Mouse (Mus musculus): ENCODE measurements around the gene Eaf1. TPM values are rescaled to one million over a fixed set of nuclear protein-coding genes. Genes with fewer than 3 reads are reported as not detected.
A peak's percentile ranks its signal among the peaks of the same experiment; 100 is the strongest.

The Eaf1 gene
- polyA plus RNA-seq, 1 experiment from 2014 or later, result 9.7 TPM

DNA sequence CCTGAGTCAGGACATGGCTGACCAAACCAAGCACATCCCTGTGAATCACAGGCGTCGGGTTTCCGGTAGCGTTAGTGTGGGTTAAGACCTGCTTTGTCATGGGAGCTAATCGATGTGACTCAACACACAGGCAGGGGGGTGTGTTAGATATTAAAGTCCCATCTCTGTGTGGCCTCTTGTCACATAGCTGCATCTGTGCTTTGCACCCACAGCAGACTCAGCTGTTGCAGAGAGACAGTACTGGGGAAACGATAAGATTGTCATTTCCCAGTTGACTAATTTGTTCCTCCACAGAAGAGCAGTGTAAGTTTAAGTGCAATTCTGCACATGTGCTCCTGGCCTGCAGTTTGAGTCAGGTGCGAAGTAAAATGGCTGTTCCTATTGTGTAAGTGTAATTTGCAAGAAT is 2.0 kb downstream of the Eaf1 start:
- ATAC-seq (no peak), DNase-seq (ENCODE audit: low spot score) (no peak)
- Histone ChIP-seq H3K27me3 (replicated peaks; ENCODE audit: control insufficient read depth, insufficient read depth, low read length) (no peaks in the 10 kb centered on the region), H3K27ac (ENCODE audit: low read depth, low read length) (no peak overlapping the region), H3K36me3 (ENCODE audit: control insufficient read depth, insufficient read depth, low read length) (peaks cover 46% of the 10 kb centered on the region), H3K9ac (ENCODE audit: low read length) (peak overlapping the region; percentile 91), H3K4me2 (ENCODE audit: low read length) (peak overlapping the region; percentile 97), H3K4me3 (ENCODE audit: low read depth, low read length) (peak overlapping the region; percentile 87), H3K4me1 (ENCODE audit: control insufficient read depth, insufficient read depth, low read length) (peaks cover 18% of the 10 kb centered on the region), H3K9me3 (replicated peaks; ENCODE audit: control insufficient read depth, low read length) (no peaks in the 10 kb centered on the region)
- 59% methylated on average over 7 of the region's 7 CpGs for WGBS

DNA sequence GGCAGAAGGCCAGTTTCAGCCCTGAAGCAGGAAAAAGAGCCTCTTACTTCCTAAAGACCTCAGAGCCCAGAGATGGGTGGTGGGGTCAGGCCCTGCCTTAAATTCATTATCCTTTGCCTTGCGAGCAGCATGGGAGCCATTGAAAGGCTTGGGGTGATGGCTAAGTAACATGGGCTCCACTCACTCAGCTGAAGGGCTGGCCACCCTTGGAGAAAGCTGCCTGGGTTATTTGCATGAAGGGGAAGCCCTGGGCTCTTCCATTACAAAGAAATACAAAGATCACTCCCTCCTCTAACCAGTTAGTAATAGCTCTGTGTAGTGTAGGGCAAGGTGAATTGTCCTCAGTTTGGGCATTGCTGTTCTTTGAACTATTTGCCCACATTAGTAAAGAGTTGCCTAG is 5.3 kb downstream of the Eaf1 start:
- 79% methylated on average over 1 of the region's 1 CpGs for WGBS
- H3K9me3 ChIP-seq (replicated peaks; ENCODE audit: control insufficient read depth, low read length), result no peaks in the 10 kb centered on the region
- H3K27ac ChIP-seq (ENCODE audit: low read depth, low read length), result no peak overlapping the region
- ATAC-seq, result no peak
- no peaks in the 10 kb centered on the region for H3K27me3 ChIP-seq (replicated peaks; ENCODE audit: control insufficient read depth, insufficient read depth, low read length)
- H3K4me2 ChIP-seq (ENCODE audit: low read length), result no peak overlapping the region
- H3K9ac ChIP-seq (ENCODE audit: low read length), result no peak overlapping the region
- H3K4me1 ChIP-seq (ENCODE audit: control insufficient read depth, insufficient read depth, low read length), result peaks cover 11% of the 10 kb centered on the region
- no peak overlapping the region for H3K4me3 ChIP-seq (ENCODE audit: low read depth, low read length)
- peaks cover 61% of the 10 kb centered on the region for H3K36me3 ChIP-seq (ENCODE audit: control insufficient read depth, insufficient read depth, low read length)
- no peak for DNase-seq (ENCODE audit: low spot score)

DNA sequence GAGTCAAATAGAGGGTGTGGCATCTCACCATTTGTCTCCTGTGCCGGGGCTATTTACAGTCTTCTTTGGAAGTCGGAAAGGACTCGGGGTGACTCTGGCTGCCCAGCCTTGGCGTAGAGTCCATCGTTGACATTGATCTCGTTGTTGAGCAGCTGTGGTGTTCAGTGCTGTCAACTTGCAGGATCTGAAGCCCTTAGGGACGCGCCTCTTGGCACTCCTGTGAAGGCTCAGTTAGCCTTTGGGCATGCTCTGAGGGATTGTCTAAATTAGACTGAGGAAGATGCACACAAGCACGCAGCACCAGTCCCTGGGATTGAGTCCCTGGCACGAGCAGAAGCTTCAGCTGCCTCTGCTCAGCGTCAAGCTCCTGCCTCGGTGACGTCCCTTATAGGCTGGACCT is 9.2 kb downstream of the Eaf1 start:
- Histone ChIP-seq H3K36me3 (ENCODE audit: control insufficient read depth, insufficient read depth, low read length) (peaks cover 95% of the 10 kb centered on the region), H3K4me2 (ENCODE audit: low read length) (no peak overlapping the region)

DNA sequence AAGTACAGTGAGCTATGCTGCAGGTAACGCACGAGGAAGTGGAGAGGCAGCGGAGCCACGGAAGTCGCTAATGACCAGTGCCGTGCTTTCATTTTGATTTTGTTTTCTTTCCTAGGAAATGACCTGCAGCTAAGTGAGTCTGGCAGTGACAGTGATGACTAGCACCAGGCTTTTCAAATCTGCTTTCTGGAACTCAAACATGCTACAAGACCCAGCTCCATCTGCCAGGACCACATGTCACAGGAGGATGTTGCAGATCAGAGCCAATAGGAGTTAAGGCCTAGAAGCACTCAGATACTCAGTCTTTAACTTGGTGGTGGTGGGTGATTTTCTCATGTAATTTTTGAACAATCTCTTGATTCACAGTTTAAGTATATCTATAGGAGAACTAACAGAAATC is 12.3 kb downstream of the Eaf1 start:
- peaks cover 83% of the 10 kb centered on the region for H3K36me3 ChIP-seq (ENCODE audit: control insufficient read depth, insufficient read depth, low read length)
- no peak overlapping the region for H3K4me2 ChIP-seq (ENCODE audit: low read length)
- H3K27me3 ChIP-seq (replicated peaks; ENCODE audit: control insufficient read depth, insufficient read depth, low read length), result no peaks in the 10 kb centered on the region
- no peaks in the 10 kb centered on the region for H3K4me1 ChIP-seq (ENCODE audit: control insufficient read depth, insufficient read depth, low read length)
- WGBS, result 95% methylated on average over 6 of the region's 6 CpGs
- ATAC-seq (no peak), DNase-seq (ENCODE audit: low spot score) (peak; percentile 42)
- H3K27ac ChIP-seq (ENCODE audit: low read depth, low read length), result no peak overlapping the region
- no peaks in the 10 kb centered on the region for H3K9me3 ChIP-seq (replicated peaks; ENCODE audit: control insufficient read depth, low read length)
- H3K4me3 ChIP-seq (ENCODE audit: low read depth, low read length), result no peak overlapping the region
- H3K9ac ChIP-seq (ENCODE audit: low read length), result no peak overlapping the region

More for the DNA sequence above, 9.2 kb downstream of the Eaf1 start:
- no peak overlapping the region for H3K27ac ChIP-seq (ENCODE audit: low read depth, low read length)
- DNase-seq (ENCODE audit: low spot score) (no peak), ATAC-seq (no peak)
- no peak overlapping the region for H3K4me3 ChIP-seq (ENCODE audit: low read depth, low read length)
- H3K9me3 ChIP-seq (replicated peaks; ENCODE audit: control insufficient read depth, low read length), result no peaks in the 10 kb centered on the region
- H3K9ac ChIP-seq (ENCODE audit: low read length), result no peak overlapping the region
- 92% methylated on average over 13 of the region's 13 CpGs for WGBS
- no peaks in the 10 kb centered on the region for H3K27me3 ChIP-seq (replicated peaks; ENCODE audit: control insufficient read depth, insufficient read depth, low read length)
- H3K4me1 ChIP-seq (ENCODE audit: control insufficient read depth, insufficient read depth, low read length), result no peaks in the 10 kb centered on the region

DNA sequence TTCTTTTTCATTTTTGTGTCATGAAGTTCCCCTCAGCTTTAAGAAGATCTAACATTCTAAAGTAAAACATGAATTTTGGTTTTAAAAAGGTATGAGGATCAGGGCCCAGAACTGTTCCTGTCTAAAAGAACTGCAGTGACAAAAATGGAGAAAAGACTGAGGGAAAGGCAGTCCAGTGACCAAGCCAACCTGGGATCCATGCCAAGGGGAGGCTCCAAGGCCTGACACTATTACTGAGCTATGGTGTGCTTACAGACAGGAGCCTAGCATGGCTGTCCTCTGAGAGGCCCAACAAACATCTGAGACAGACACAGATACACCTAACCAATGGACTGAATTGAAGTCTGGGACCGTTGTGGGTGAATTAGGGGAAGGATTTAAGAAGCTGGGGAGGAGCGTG is 15.7 kb downstream of the Eaf1 start:
- Histone ChIP-seq H3K4me2 (ENCODE audit: low read length) (no peak overlapping the region), H3K4me3 (ENCODE audit: low read depth, low read length) (no peak overlapping the region), H3K9ac (ENCODE audit: low read length) (no peak overlapping the region), H3K4me1 (ENCODE audit: control insufficient read depth, insufficient read depth, low read length) (no peaks in the 10 kb centered on the region), H3K9me3 (replicated peaks; ENCODE audit: control insufficient read depth, low read length) (0 out of 2 replicates have a peak, but pooled peaks cover 6% of the 10 kb centered on the region), H3K36me3 (ENCODE audit: control insufficient read depth, insufficient read depth, low read length) (peaks cover 49% of the 10 kb centered on the region), H3K27me3 (replicated peaks; ENCODE audit: control insufficient read depth, insufficient read depth, low read length) (no peaks in the 10 kb centered on the region), H3K27ac (ENCODE audit: low read depth, low read length) (no peak overlapping the region)
- WGBS, result 88% methylated on average over 2 of the region's 2 CpGs
- ATAC-seq (no peak), DNase-seq (ENCODE audit: low spot score) (peak; percentile 9)

DNA sequence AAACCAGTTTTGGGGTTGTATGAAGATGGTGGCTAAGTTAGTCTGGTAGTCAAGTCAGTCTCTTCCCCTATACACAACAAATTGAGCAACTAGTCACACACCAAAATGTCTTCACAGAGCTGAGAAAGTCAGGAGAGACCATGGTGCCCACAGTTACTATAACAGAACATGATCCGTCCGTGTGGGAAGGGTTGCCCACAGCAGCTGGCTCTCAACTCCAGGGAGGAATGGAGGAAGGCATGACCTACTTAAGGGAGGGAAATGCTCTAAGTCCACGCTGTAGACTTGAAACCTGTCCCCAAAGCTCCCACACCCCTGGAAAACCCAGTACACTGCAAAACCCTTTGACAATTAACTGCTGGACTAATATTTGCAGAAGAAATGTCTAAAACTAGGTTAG is 16.1 kb downstream of the Eaf1 start:
- Histone ChIP-seq H3K9ac (ENCODE audit: low read length) (no peak overlapping the region), H3K36me3 (ENCODE audit: control insufficient read depth, insufficient read depth, low read length) (peaks cover 45% of the 10 kb centered on the region)

DNA sequence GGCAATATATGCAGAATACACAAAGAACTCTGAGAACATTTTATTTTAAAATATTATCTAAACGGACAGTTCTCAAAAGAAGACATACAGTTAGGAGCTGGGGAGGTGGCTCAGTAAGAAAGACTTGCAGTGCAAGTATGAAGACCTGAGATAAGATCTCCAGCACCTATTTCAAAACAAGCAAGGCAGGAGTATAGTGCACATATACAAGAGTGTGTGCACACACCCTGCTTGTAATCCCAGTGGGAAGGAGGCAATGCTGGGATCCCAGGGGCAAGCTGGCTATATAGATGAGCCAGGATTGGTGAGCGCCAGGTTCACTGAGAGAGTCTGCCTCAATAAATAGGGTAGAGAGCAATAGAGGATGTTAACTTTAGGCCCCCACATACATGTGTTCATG is 21.7 kb downstream of the Eaf1 start:
- DNase-seq (ENCODE audit: low spot score), result no peak

More for the DNA sequence above, 16.1 kb downstream of the Eaf1 start:
- Histone ChIP-seq H3K4me2 (ENCODE audit: low read length) (no peak overlapping the region), H3K27ac (ENCODE audit: low read depth, low read length) (no peak overlapping the region), H3K4me3 (ENCODE audit: low read depth, low read length) (no peak overlapping the region), H3K27me3 (replicated peaks; ENCODE audit: control insufficient read depth, insufficient read depth, low read length) (no peaks in the 10 kb centered on the region), H3K4me1 (ENCODE audit: control insufficient read depth, insufficient read depth, low read length) (no peaks in the 10 kb centered on the region), H3K9me3 (replicated peaks; ENCODE audit: control insufficient read depth, low read length) (0 out of 2 replicates have a peak, but pooled peaks cover 6% of the 10 kb centered on the region)
- WGBS, result 94% methylated on average over 3 of the region's 3 CpGs
- no peak for DNase-seq (ENCODE audit: low spot score)
- ATAC-seq, result no peak

DNA sequence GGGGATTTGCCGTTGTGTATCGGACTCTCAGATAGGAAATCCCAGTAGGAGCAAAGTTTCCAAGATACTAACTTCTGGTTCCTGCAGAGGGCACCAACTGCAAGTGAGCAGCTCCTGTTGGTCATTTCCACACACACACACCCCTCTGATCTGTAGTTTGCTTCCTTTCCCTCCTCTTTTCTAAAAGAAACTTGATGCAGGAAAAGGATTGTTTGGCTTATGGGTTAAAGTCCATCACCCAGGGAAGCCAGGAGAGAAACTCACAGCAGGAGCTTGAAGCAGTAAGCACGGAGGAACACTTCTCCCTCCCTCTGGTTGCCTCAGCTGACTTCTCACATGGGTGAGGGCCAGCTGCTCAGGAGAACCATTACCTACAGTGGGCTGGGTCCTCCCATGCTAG is 25.0 kb downstream of the Eaf1 start:
- Histone ChIP-seq H3K4me3 (ENCODE audit: low read depth, low read length) (no peak overlapping the region), H3K9me3 (replicated peaks; ENCODE audit: control insufficient read depth, low read length) (0 out of 2 replicates have a peak, but pooled peaks cover 6% of the 10 kb centered on the region), H3K36me3 (ENCODE audit: control insufficient read depth, insufficient read depth, low read length) (no peaks in the 10 kb centered on the region), H3K4me2 (ENCODE audit: low read length) (no peak overlapping the region), H3K4me1 (ENCODE audit: control insufficient read depth, insufficient read depth, low read length) (no peaks in the 10 kb centered on the region), H3K27ac (ENCODE audit: low read depth, low read length) (no peak overlapping the region), H3K27me3 (replicated peaks; ENCODE audit: control insufficient read depth, insufficient read depth, low read length) (no peaks in the 10 kb centered on the region), H3K9ac (ENCODE audit: low read length) (no peak overlapping the region)
- DNase-seq (ENCODE audit: low spot score) (no peak), ATAC-seq (no peak)
- 57% methylated on average over 3 of the region's 3 CpGs for WGBS

More for the DNA sequence above, 21.7 kb downstream of the Eaf1 start:
- no peak overlapping the region for H3K4me3 ChIP-seq (ENCODE audit: low read depth, low read length)
- H3K4me2 ChIP-seq (ENCODE audit: low read length), result no peak overlapping the region
- 91% methylated on average over 2 of the region's 2 CpGs for WGBS
- H3K36me3 ChIP-seq (ENCODE audit: control insufficient read depth, insufficient read depth, low read length), result no peaks in the 10 kb centered on the region
- 0 out of 2 replicates have a peak, but pooled peaks cover 6% of the 10 kb centered on the region for H3K9me3 ChIP-seq (replicated peaks; ENCODE audit: control insufficient read depth, low read length)
- H3K27ac ChIP-seq (ENCODE audit: low read depth, low read length), result no peak overlapping the region
- no peaks in the 10 kb centered on the region for H3K27me3 ChIP-seq (replicated peaks; ENCODE audit: control insufficient read depth, insufficient read depth, low read length)
- H3K9ac ChIP-seq (ENCODE audit: low read length), result no peak overlapping the region
- no peak for ATAC-seq
- H3K4me1 ChIP-seq (ENCODE audit: control insufficient read depth, insufficient read depth, low read length), result no peaks in the 10 kb centered on the region

DNA sequence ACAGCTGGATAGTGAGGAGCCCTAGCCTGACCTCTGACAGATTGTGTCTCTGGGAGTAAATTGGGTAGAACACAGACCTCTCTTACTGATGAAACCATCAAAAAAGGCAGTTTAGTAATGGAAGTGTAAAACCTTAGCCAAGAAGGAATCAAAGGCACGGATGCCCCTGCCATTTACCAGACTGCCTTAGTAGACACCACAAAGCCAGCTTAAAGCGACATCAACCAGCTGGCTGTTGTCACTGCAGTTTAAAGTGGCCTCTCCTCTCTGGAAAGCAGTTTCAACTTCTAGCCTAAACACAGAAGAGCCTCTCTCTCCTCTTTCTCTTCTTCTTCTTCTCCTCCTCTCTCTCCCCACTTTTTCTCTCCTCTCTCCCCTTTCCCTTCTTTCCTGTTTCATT is 27.1 kb downstream of the Eaf1 start:
- Histone ChIP-seq H3K36me3 (ENCODE audit: control insufficient read depth, insufficient read depth, low read length) (no peaks in the 10 kb centered on the region), H3K4me3 (ENCODE audit: low read depth, low read length) (no peak overlapping the region), H3K27ac (ENCODE audit: low read depth, low read length) (no peak overlapping the region), H3K9ac (ENCODE audit: low read length) (no peak overlapping the region), H3K9me3 (replicated peaks; ENCODE audit: control insufficient read depth, low read length) (no peaks in the 10 kb centered on the region), H3K4me2 (ENCODE audit: low read length) (no peak overlapping the region), H3K4me1 (ENCODE audit: control insufficient read depth, insufficient read depth, low read length) (no peaks in the 10 kb centered on the region), H3K27me3 (replicated peaks; ENCODE audit: control insufficient read depth, insufficient read depth, low read length) (no peaks in the 10 kb centered on the region)
- ATAC-seq (no peak), DNase-seq (ENCODE audit: low spot score) (no peak)
- 84% methylated on average over 2 of the region's 2 CpGs for WGBS
